Mouse (Mus musculus) cerebellum, adult 2 months (tissue): ENCODE measurements at regions not wholly inside any gene's neighbourhood (a gene's known extent, or its start where the extent isn't known, plus 50 kb on each side); places are given as distances from the start of the nearest gene placed in this dataset.

Experiments
- CTCF ChIP-seq: fragments of 200-500 bp; IDR thresholded peaks from 2 replicates; pipeline ENCODE4 v1.5.1; 2011; ENCODE audit warnings: low read depth, mild to moderate bottlenecking, control low read depth, low read length, moderate library complexity, borderline replicate concordance; ENCODE audit not compliant: insufficient read depth
- POLR2A ChIP-seq: fragments of 200-500 bp; IDR thresholded peaks from 2 replicates; pipeline ENCODE4 v1.6.1; 2011; ENCODE audit warnings: low read length, control low read depth, borderline replicate concordance; ENCODE audit not compliant: insufficient read depth

GRCm38 (mm10) chr1:183671541-183671940 is 253.5 kb downstream of the Hhipl2 start:
- TF ChIP-seq CTCF (no peak), POLR2A (no peak)
